Mouse (Mus musculus): ENCODE results near the gene Syt2. TPM values are rescaled to one million over a fixed set of nuclear protein-coding genes. Genes with fewer than 3 reads are reported as not detected.
A peak's percentile ranks its signal among the peaks of the same experiment; 100 is the strongest.

The Syt2 gene
- polyA plus RNA-seq, 1 experiment: 0.71 TPM

DNA sequence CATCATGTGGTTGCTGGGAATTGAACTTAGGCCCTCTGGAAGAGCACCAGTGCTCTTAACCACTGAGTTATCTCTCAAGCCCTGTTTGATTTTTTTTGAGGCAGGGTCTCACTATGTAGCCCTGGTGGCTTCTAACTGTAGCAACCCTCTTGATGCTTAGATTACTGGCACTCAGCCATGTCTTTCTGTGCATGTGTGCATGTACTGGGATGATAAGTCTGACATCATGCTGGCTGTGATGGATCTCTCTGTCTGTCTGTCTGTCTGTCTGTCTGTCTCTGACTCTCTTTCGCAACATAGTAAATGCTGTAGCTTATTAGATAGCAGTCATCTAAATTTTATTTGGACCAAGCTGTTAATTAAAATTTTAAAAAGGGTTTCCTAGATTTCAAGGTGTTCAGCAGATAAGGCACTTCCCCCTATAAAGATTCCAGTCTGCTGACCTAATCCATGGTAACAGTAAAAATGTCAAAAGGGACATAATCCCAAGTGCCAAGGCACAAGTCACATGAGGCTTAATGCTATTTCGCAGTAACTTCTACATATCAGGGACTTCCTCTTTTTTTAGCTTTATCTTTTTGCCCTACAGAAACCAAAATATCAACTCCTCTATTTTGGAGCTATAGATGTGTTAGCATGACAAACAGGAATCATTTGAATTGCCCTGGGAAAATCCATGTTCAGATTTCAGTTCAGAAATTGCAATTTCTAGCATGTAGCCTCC, 144.4 kb downstream of the Syt2 start:
- no peak for DNase-seq (ENCODE audit: low read depth, low spot score)
- WGBS: 82% methylated on average over 2 of the region's 2 CpGs

DNA sequence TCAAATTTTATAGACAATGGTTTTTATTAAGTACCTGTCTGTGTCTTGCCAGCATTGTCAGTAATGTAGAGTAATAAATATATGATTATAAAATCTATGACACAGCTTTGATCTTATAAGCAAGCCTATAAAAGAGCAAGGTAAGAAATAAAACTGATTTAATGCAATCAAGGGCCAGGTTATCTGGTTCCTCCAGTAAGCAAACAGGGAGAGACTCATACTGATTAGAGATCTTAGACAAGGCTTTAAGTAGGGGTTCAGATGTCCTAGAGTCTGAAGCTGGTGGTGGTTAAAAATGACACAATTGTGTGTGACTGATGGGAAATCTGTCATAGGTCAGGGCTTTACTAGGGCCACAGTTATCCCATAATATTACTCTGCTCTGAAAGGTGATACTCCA, 145.0 kb downstream of the Syt2 start:
- DNase-seq (ENCODE audit: low read depth, low spot score): no peak

DNA sequence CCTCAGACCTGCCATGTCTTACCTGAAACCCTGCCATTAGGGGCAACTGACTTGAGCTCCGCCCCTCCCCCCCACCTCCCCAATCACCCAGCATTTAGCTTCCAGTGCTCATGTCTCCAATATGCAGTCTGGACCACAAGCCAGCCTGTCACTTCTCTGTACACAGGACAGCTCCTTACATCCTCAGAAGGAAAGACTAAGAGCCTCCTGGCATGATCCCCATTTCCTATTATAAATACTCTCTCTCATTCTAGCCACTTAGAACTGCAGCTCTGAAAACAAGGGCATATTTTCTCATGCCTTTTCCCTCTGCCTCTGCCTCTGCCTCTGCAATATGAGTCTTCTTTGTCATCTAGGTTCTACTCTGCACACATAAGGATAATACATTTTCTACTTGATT, 149.6 kb downstream of the Syt2 start:
- WGBS: 85% methylated on average over 1 of the region's 1 CpGs

DNA sequence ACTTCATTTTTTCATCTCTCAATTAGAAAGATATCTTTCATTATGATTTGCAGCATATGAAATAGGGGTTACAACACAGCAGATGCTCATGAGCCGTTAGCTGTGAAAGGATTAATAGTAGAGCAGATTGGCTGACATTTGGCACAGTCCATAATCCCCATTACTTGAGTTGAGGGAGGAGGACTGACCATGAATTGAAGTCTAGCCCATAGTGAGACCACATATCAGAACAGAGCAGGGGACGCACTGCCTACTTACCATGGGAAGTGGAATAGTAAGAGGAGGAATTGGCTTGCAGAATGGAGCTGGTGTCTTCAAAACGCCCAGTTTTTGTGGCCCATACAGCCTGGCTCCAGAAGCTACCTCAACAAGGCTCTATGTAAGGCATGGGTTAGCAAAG, 150.1 kb downstream of the Syt2 start:
- 75% methylated on average over 3 of the region's 3 CpGs for WGBS
- DNase-seq (ENCODE audit: low read depth, low spot score): no peak

More for the DNA sequence above, 149.6 kb downstream of the Syt2 start:
- no peak for DNase-seq (ENCODE audit: low read depth, low spot score)

DNA sequence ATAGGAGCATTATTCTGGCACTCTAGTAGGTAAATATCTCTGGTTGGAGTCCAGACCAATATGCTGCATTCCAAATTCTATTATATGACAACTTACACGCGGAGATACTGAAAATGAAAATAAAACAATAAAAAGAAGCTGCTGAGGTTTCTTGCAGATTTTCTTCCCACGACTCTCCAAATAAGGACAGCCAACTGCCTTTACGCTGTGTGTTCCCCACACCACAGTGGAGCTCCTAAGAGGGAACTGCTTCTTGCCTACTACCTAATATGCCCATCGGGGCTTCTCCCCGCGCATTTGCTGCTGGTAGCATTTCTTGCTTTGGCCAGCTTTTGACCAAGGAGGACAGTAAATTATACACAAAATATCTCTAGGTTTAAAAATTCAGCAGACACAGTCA, 155.3 kb downstream of the Syt2 start:
- WGBS: 61% methylated on average over 7 of the region's 7 CpGs
- no peak for DNase-seq (ENCODE audit: low read depth, low spot score)

DNA sequence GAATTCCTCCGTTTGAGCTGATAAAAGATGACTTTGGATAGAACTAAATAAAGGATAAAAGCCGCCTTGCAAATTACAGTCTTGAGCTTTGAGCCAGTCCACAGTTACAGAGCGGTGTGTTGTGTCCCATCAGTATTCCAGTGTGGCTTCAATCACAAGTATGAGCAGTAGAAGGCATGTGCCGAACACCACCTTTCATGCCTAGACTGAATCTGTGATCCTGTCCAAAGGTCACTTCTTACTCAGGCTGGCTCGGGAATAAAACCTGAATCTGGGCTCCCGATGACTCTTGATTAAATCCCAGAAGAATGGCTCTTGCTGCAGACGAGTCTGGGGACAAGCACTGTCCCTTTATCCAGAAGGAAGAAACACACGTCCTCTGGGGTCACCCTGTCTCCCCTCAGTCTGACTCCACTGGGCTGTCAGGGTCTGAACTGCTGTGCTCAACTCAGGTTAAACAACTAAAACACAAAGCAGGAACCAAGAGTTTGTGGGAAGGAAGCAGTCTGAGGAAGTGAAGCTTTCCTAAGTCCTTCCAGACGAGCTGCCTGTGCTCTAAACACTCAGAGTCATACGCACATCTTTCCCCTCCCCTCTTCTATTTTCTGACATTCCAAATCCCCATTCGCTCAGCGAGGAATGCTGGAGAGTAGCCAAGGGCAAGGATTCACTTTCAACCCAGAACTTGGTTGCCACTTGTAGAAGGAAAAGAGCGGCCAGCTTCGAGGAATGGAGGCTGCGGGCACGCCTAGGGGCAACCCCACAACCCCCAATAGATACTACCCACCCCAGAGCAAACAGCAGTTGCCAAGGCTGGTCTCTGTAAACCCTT, 157.0 kb downstream of the Syt2 start:
- DNase-seq (ENCODE audit: low read depth, low spot score): peak; percentile 24
- WGBS: 20% methylated on average over 16 of the region's 16 CpGs

DNA sequence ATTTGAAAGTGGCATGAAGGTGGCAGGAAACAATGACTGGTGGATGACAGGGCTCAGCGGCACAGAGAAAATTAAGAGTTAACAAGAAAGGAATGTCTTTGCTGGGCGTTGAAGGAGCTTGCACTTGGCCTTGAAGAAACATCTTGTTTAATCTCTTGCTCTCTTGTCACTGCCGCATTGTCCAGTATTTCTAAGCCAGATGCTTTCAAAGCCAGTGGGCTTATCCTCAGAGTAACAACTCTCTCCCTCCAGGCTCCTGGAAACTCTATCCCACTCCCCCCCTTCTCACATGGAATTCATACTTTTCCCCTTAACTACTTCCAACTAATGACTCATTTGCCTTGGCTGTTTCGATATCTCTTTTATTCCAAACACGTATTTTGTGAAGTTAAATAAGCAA, 157.9 kb downstream of the Syt2 start:
- WGBS: 63% methylated on average over 5 of the region's 5 CpGs
- no peak for DNase-seq (ENCODE audit: low read depth, low spot score)

DNA sequence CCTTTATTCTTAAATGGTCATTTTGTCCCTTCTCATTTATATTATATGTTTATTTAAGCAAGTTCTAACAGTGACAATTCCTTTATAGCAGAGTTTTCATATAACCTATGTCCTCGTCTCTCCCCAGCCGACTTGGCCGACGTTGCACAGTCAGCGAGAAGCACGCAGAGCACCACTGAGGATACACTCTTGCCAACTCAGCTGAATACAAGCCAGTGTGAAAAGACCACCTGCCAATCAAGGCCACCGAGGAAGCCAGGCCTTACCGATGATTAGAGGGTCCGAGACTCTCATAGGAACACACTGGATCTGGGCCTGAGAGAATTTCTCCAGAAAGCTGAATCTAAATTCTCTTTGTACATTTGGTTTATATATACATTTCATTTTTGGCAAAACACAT, 159.0 kb downstream of the Syt2 start:
- DNase-seq (ENCODE audit: low read depth, low spot score): no peak
- 89% methylated on average over 9 of the region's 9 CpGs for WGBS

Other genes starting within 250 kb of the Syt2 start
- 28.7 and 37.4 TPM in 2 replicates for gene Cyb5r1, start 241.1 kb upstream of the Syt2 start, polyA plus RNA-seq (2012; rRNA removed)
- 91.1 and 107 TPM in 2 replicates for gene Adipor1, start 231.3 kb upstream of the Syt2 start, polyA plus RNA-seq (2012; rRNA removed)
- 4.5 and 5.1 TPM in 2 replicates for gene Klhl12, start 191.1 kb upstream of the Syt2 start, polyA plus RNA-seq (2012; rRNA removed)
- gene Rabif, start 152.0 kb upstream of the Syt2 start, polyA plus RNA-seq (2012; rRNA removed): 13.3 and 16.4 TPM in 2 replicates
- not detected in 2 replicates for gene Mgat4e, start 97.0 kb upstream of the Syt2 start, polyA plus RNA-seq (2012; rRNA removed)
- gene Kdm5b, start 86.5 kb upstream of the Syt2 start, polyA plus RNA-seq (2012; rRNA removed): 5.2 and 9.2 TPM in 2 replicates